Mouse (Mus musculus): ENCODE data around the gene Il6st.

DNA sequence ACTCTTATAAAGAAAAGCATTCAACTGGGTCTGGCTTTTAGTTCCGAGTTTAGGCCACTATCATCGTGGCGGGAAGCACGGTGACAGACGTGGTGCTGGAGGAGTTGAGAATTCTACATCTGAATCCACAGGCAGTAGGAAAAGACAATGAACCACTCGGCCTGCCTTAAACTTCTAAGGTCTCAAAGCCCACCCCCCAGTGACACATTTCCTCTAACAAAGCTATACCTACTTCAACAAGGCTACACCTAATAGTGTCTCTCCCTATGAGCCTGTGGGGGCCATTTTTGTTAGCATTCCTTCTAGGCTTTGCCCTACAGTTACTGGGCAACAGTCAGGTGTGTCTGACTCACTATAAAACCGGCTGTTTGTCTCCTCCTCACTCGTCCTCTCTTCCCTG, 23.2 kb upstream of the Il6st start:
- TF ChIP-seq GATA1 (IDR thresholded peaks at IDR 0.05; ENCODE audit: borderline replicate concordance, low read length) (no peak), FLI1 (IDR thresholded peaks at IDR 0.05; ENCODE audit: low read length) (no peak)
